Mouse (Mus musculus) CH12.LX (cell line): Measurements from ENCODE around the gene Ssbp3.

Experiments used
- CTCF ChIP-seq, 2 experiments: IDR thresholded peaks in 1 of 2; conservative IDR thresholded peaks in 1 of 2; 2 replicates each; pipeline ENCODE4 v1.5.1; 2011 to 2012; ENCODE audit warnings: low read depth in 2 of 2, low read length in 2 of 2, improper control_type of control experiment in 1 of 2, inconsistent platforms in 1 of 2, mild to moderate bottlenecking in 1 of 2, moderate library complexity in 1 of 2
- ELF1 ChIP-seq: IDR thresholded peaks from 2 replicates; pipeline ENCODE4 v1.6.1; 2014; ENCODE audit warnings: low read depth, mild to moderate bottlenecking, inconsistent platforms, low read length, improper control_type of control experiment
- ETS1 ChIP-seq: conservative IDR thresholded peaks from 2 replicates; pipeline ENCODE4 v1.6.1; 2012; ENCODE audit warnings: low read depth, mild to moderate bottlenecking, inconsistent platforms, low read length, improper control_type of control experiment, moderate library complexity
- GABPA ChIP-seq: IDR thresholded peaks from 2 replicates; pipeline ENCODE4 v1.6.1; 2012; ENCODE audit warnings: low read depth, low read length, improper control_type of control experiment, inconsistent platforms; ENCODE audit not compliant: insufficient replicate concordance
- HCFC1 ChIP-seq: IDR thresholded peaks from 2 replicates; pipeline ENCODE4 v1.6.1; 2012; ENCODE audit warnings: low read depth, mild to moderate bottlenecking, inconsistent platforms, low read length, improper control_type of control experiment
- IRF4 ChIP-seq: IDR thresholded peaks from 2 replicates; pipeline ENCODE4 v1.6.1; 2014; ENCODE audit warnings: low read depth, mild to moderate bottlenecking, inconsistent platforms, low read length, improper control_type of control experiment
- MAFK ChIP-seq: IDR thresholded peaks from 2 replicates; pipeline ENCODE4 v1.6.1; 2011; ENCODE audit warnings: low read length, improper control_type of control experiment; ENCODE audit not compliant: insufficient replicate concordance
- MAZ ChIP-seq: IDR thresholded peaks from 2 replicates; pipeline ENCODE4 v1.6.1; 2012; ENCODE audit warnings: low read depth, mild to moderate bottlenecking, inconsistent platforms, low read length, improper control_type of control experiment, moderate library complexity
- POLR2A ChIP-seq: IDR thresholded peaks from 2 replicates; pipeline ENCODE4 v1.6.1; 2011; ENCODE audit warnings: low read depth, mild to moderate bottlenecking, improper control_type of control experiment, low read length
- RCOR1 ChIP-seq: conservative IDR thresholded peaks from 2 replicates; pipeline ENCODE4 v1.6.1; 2012; ENCODE audit warnings: low read depth, mild to moderate bottlenecking, inconsistent platforms, low read length, improper control_type of control experiment
- SIN3A ChIP-seq: IDR thresholded peaks from 2 replicates; pipeline ENCODE4 v1.6.1; 2012; ENCODE audit warnings: low read length, improper control_type of control experiment, inconsistent platforms

DNA sequence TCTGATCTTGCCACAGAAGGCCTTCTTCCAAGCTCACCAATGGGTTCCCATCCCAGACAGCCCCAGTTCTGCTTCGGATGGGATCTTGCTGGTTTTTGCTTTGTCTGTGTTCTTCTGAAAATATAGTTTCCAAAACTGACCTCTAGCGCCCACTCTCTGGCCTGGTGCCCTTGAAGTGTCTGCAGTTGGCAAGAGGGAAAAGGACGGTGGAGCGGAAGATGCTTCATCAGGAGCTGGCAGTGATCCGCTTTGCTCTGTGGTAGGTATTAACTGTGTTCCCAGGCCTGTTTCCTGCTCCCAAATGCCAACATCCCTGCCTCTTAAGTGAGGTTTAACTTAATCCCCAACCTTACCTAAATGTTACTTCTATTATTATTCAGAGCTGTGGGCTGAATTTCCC, 43.3 kb downstream of the Ssbp3 start:
- no peak for TF ChIP-seq MAFK
- no peak for TF ChIP-seq MAZ
- no peak for TF ChIP-seq ELF1
- no peak for TF ChIP-seq GABPA
- no peak for TF ChIP-seq HCFC1
- no peak for TF ChIP-seq CTCF (conservative IDR thresholded peaks at IDR 0.05 in 1 of 2, IDR thresholded peaks at IDR 0.05 in 1 of 2; ENCODE audit: low read depth in 2 of 2, low read length in 2 of 2)
- TF ChIP-seq IRF4: no peak
- no peak for TF ChIP-seq ETS1
- TF ChIP-seq POLR2A: no peak
- TF ChIP-seq RCOR1: no peak
- TF ChIP-seq SIN3A: no peak
